Comparison of ENCODE assay signal across 10 mouse cellular contexts in the genomic region with DNA sequence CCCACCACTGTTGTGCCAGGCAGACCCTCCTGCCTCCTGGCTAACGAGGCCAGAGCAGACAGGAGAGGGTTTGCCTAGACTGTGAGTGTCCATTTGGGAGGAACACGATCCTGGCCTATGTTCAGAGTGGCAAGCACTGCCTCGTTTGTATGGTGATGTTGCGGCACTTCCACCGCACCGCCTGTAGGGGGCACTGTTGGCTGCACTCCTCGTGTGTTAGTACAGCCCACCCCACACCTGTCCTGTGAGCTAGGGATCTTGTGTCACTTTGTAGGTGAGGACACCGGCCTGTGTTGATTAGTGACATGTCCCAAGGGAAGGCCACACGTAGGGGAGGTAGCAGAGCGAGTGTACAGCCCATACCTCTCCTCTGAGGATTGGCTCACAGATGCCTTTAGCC. TPM values are rescaled to one million over a fixed set of nuclear protein-coding genes. Genes with fewer than 3 reads are reported as not detected.
DNase-seq lines count a peak whose midpoint lies in the region; ATAC-seq and TF ChIP-seq lines count a peak whose summit lies in the region.
"Had no signal": no experiment of that assay in that cellular context is flagged by ENCODE, and none has a peak within 500 bp of the region (broad histone marks: within the 10 kb centered on the region; RNA-seq: fewer than 3 reads in every experiment).

No protein-coding gene starts in this region.

- H3K4me1 ChIP-seq in heart, adult 2 months (ENCODE audit: control insufficient read depth, insufficient read depth, low read length): no peaks in the 10 kb centered on the region
- H3K4me1 ChIP-seq in heart, embryonic 12.5 days (replicated peaks): no peaks in the 10 kb centered on the region
- H3K4me1 ChIP-seq in neural tube, embryonic 11.5 days (ENCODE audit: control insufficient read depth, insufficient read depth, low read length): no peaks in the 10 kb centered on the region
- H3K4me1 ChIP-seq in neural tube, embryonic 15.5 days: no peaks in the 10 kb centered on the region
- H3K4me1 ChIP-seq in embryonic facial prominence, embryonic 11.5 days (ENCODE audit: control insufficient read depth, insufficient read depth, low read length): no peaks in the 10 kb centered on the region
- H3K4me1 ChIP-seq in kidney, embryonic 15.5 days: no peaks in the 10 kb centered on the region

- no peaks in the 10 kb centered on the region for H3K79me2 ChIP-seq in heart, adult 2 months (replicated peaks; ENCODE audit: control insufficient read depth, insufficient read depth, low read length)

- no peak overlapping the region for H3K4me2 ChIP-seq in heart, embryonic 12.5 days
- H3K4me2 ChIP-seq in neural tube, embryonic 11.5 days (ENCODE audit: low read depth): no peak overlapping the region
- no peak overlapping the region for H3K4me2 ChIP-seq in neural tube, embryonic 15.5 days
- H3K4me2 ChIP-seq in embryonic facial prominence, embryonic 11.5 days (ENCODE audit: low read depth, low read length): no peak overlapping the region
- H3K4me2 ChIP-seq in kidney, embryonic 15.5 days: no peak overlapping the region

- H3K4me3 ChIP-seq in heart, adult 2 months: no peak overlapping the region
- no peak overlapping the region for H3K4me3 ChIP-seq in heart, embryonic 12.5 days
- H3K4me3 ChIP-seq in neural tube, embryonic 11.5 days (ENCODE audit: low read depth, low read length): no peak overlapping the region
- H3K4me3 ChIP-seq in neural tube, embryonic 15.5 days (replicated peaks): no peak overlapping the region
- H3K4me3 ChIP-seq in embryonic facial prominence, embryonic 11.5 days (ENCODE audit: low read depth, low read length): no peak overlapping the region
- H3K4me3 ChIP-seq in kidney, embryonic 15.5 days (replicated peaks): no peak overlapping the region

- no peaks in the 10 kb centered on the region for H3K27me3 ChIP-seq in heart, adult 2 months (ENCODE audit: control insufficient read depth, insufficient read depth, low read length)
- H3K27me3 ChIP-seq in heart, embryonic 12.5 days (replicated peaks): no peaks in the 10 kb centered on the region
- H3K27me3 ChIP-seq in neural tube, embryonic 11.5 days (ENCODE audit: control insufficient read depth, insufficient read depth, low read length): no peaks in the 10 kb centered on the region
- no peaks in the 10 kb centered on the region for H3K27me3 ChIP-seq in neural tube, embryonic 15.5 days (replicated peaks)
- H3K27me3 ChIP-seq in embryonic facial prominence, embryonic 11.5 days (ENCODE audit: control insufficient read depth, insufficient read depth, low read length): no peaks in the 10 kb centered on the region
- no peaks in the 10 kb centered on the region for H3K27me3 ChIP-seq in kidney, embryonic 15.5 days

- no peak for TF ChIP-seq EP300 in heart, adult 2 months (IDR thresholded peaks at IDR 0.05; ENCODE audit: insufficient read depth, low read depth, low read length)

- 59% methylated on average over 10 of the region's 10 CpGs for WGBS in heart, adult 2 months
- WGBS in heart, embryonic 12.5 days: 57% methylated on average over 10 of the region's 10 CpGs
- WGBS in neural tube, embryonic 11.5 days: 59% methylated on average over 10 of the region's 10 CpGs
- 55% methylated on average over 10 of the region's 10 CpGs for WGBS in neural tube, embryonic 15.5 days
- 55% methylated on average over 10 of the region's 10 CpGs for WGBS in embryonic facial prominence, embryonic 11.5 days
- 60% methylated on average over 10 of the region's 10 CpGs for whole genome bisulfite sequencing in kidney, embryonic 15.5 days

- H3K9me3 ChIP-seq in heart, embryonic 12.5 days (replicated peaks): no peaks in the 10 kb centered on the region
- no peaks in the 10 kb centered on the region for H3K9me3 ChIP-seq in neural tube, embryonic 11.5 days (ENCODE audit: control insufficient read depth, low read length)
- H3K9me3 ChIP-seq in neural tube, embryonic 15.5 days (replicated peaks): no peaks in the 10 kb centered on the region
- H3K9me3 ChIP-seq in embryonic facial prominence, embryonic 11.5 days (replicated peaks; ENCODE audit: control insufficient read depth, low read length): no peaks in the 10 kb centered on the region
- no peaks in the 10 kb centered on the region for H3K9me3 ChIP-seq in kidney, embryonic 15.5 days (replicated peaks)

- no peak overlapping the region for H3K27ac ChIP-seq in heart, adult 2 months
- no peak overlapping the region for H3K27ac ChIP-seq in heart, embryonic 12.5 days (ENCODE audit: poor library complexity, severe bottlenecking)
- no peak overlapping the region for H3K27ac ChIP-seq in neural tube, embryonic 11.5 days (ENCODE audit: low read depth, low read length)
- no peak overlapping the region for H3K27ac ChIP-seq in neural tube, embryonic 15.5 days (replicated peaks)
- no peak overlapping the region for H3K27ac ChIP-seq in embryonic facial prominence, embryonic 11.5 days (replicated peaks; ENCODE audit: low read depth, low read length)
- H3K27ac ChIP-seq in kidney, embryonic 15.5 days: no peak overlapping the region

- DNase-seq in heart, adult 2 months: no peak
- DNase-seq in neural tube, embryonic 11.5 days (ENCODE audit: low spot score): peak; percentile 54
- DNase-seq in embryonic facial prominence, embryonic 11.5 days (ENCODE audit: low spot score): peak; percentile 38
- peak; percentile 45 for DNase-seq in thymus, postnatal 25 days
- DNase-seq in gastrocnemius, postnatal 36 days: no peak
- DNase-seq: adrenal gland, adult 2 months; right cerebral cortex, postnatal 14 days had no signal

- TF ChIP-seq POLR2A in heart, adult 2 months (IDR thresholded peaks at IDR 0.05; ENCODE audit: insufficient read depth, low read depth, low read length): no peak

- no peaks in the 10 kb centered on the region for H3K36me3 ChIP-seq in heart, adult 2 months (ENCODE audit: control insufficient read depth, insufficient read depth, low read length)
- peaks cover 95% of the 10 kb centered on the region for H3K36me3 ChIP-seq in heart, embryonic 12.5 days
- peaks cover 17% of the 10 kb centered on the region for H3K36me3 ChIP-seq in neural tube, embryonic 11.5 days (ENCODE audit: control insufficient read depth, insufficient read depth, low read length)
- peaks cover 66% of the 10 kb centered on the region for H3K36me3 ChIP-seq in neural tube, embryonic 15.5 days
- H3K36me3 ChIP-seq in embryonic facial prominence, embryonic 11.5 days (replicated peaks; ENCODE audit: control insufficient read depth, insufficient read depth, low read depth, low read length): peaks cover 5% of the 10 kb centered on the region
- peaks cover 98% of the 10 kb centered on the region for H3K36me3 ChIP-seq in kidney, embryonic 15.5 days

- ATAC-seq in heart, embryonic 12.5 days (ENCODE audit: insufficient number of reproducible peaks, low FRiP score): no peak
- ATAC-seq in neural tube, embryonic 11.5 days (ENCODE audit: insufficient read depth, low FRiP score, low TSS enrichment): no peak
- ATAC-seq in neural tube, embryonic 15.5 days (ENCODE audit: low FRiP score): no peak
- ATAC-seq in embryonic facial prominence, embryonic 11.5 days (replicated peaks; ENCODE audit: insufficient number of reproducible peaks, low FRiP score, low TSS enrichment, low read depth): no peak
- no peak for ATAC-seq in kidney, embryonic 15.5 days (replicated peaks; ENCODE audit: low FRiP score)

- intact Hi-C loops in heart, adult 2 months (cut with DNase I): no loop called here
- intact Hi-C loops in gastrocnemius, postnatal 36 days (cut with DNase I): no loop called here

- TF ChIP-seq CTCF in heart, adult 2 months (IDR thresholded peaks at IDR 0.05): peak; percentile 69

- H3K9ac ChIP-seq in heart, adult 2 months (ENCODE audit: low read depth, low read length): no peak overlapping the region
- no peak overlapping the region for H3K9ac ChIP-seq in heart, embryonic 12.5 days
- H3K9ac ChIP-seq in neural tube, embryonic 11.5 days (ENCODE audit: low read length): no peak overlapping the region
- no peak overlapping the region for H3K9ac ChIP-seq in neural tube, embryonic 15.5 days (replicated peaks)
- H3K9ac ChIP-seq in embryonic facial prominence, embryonic 11.5 days (replicated peaks; ENCODE audit: low read length): no peak overlapping the region
- H3K9ac ChIP-seq in kidney, embryonic 15.5 days: no peak overlapping the region

RNA-seq across cellular contexts. Expression of gene Rbm19, which starts 11.4 kb away (rescaled TPM):
- total RNA-seq in heart, adult 2 months (2021): 10 to 100 TPM; 19.6 to 22.1 TPM
- polyA plus RNA-seq in heart, adult 2 months (2012; rRNA removed): 8.6 and 11.6 TPM in 2 replicates
- 21.9 and 22.8 TPM in 2 replicates for polyA plus RNA-seq in heart, embryonic 12.5 days (2016; fragmentation: Nextera tagmentation; extraction: Ambion mirVana)
- 22.2 and 24.4 TPM in 2 replicates for polyA plus RNA-seq in neural tube, embryonic 11.5 days (2014; fragmentation: Nextera tagmentation; extraction: Ambion mirVana)
- polyA plus RNA-seq in neural tube, embryonic 15.5 days (2015; fragmentation: Nextera tagmentation; extraction: Ambion mirVana): 18.7 and 20.2 TPM in 2 replicates
- polyA plus RNA-seq in embryonic facial prominence, embryonic 11.5 days (2014; fragmentation: Nextera tagmentation; extraction: Ambion mirVana): 22.9 and 27.0 TPM in 2 replicates
- 10 to 100 TPM; 18.4 to 20.8 TPM for total RNA-seq in gastrocnemius, postnatal 36 days (2021)
- polyA plus RNA-seq in kidney, embryonic 15.5 days (2015; fragmentation: Nextera tagmentation; extraction: Ambion mirVana): 25.0 and 25.9 TPM in 2 replicates

Comparison
In these comparisons a context has a peak if more than half of its experiments do, and no peak if none do; other contexts are left out.
1. DNase-seq: peak in neural tube, embryonic 11.5 days (single experiment), embryonic facial prominence, embryonic 11.5 days (single experiment) and thymus, postnatal 25 days (single experiment); none in heart, adult 2 months (0 of 2) and gastrocnemius, postnatal 36 days (0 of 2).